16 mouse cellular contexts compared by ENCODE assay signal in the genomic region with DNA sequence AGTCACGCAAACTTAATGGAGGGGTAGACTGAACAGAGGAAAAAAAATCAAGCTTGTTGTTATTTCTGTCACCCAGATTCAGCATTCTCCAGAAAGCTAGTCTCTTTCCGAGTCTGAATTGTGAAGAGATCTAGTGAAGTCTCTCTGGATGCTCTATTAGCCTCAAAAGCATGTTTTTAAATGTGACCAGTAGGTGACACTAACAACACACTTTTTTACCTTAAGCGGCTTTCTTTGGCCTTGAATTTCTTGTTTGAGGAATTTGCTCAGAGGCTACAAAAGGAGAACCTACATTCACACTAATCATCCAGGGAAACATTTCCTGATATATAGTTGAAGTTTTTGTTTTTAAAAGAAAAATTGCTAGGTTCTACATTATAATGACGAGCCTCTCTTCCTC. TPM values are rescaled to one million over a fixed set of nuclear protein-coding genes. Genes with fewer than 3 reads are reported as not detected.
DNase-seq lines count a peak whose midpoint lies in the region; ATAC-seq and TF ChIP-seq lines count a peak whose summit lies in the region.
"Had no signal": no experiment of that assay in that cellular context is flagged by ENCODE, and none has a peak within 500 bp of the region (broad histone marks: within the 10 kb centered on the region; RNA-seq: fewer than 3 reads in every experiment).

No protein-coding gene starts in this region.

- peak; percentile 23 for DNase-seq in hindbrain, embryonic 11.5 days (ENCODE audit: low spot score)
- no peak for DNase-seq in hindbrain, embryonic 10.5 days (ENCODE audit: low spot score)
- DNase-seq in midbrain, embryonic 14.5 days, result peak; percentile 74
- peak; percentile 56 for DNase-seq in brain, adult 2 months (ENCODE audit: low read depth, low spot score)
- no peak for DNase-seq in stomach, postnatal 0 days (ENCODE audit: low spot score)
- no peak for DNase-seq in adrenal gland, postnatal 10 days
- DNase-seq in kidney, adult 8-10 months, result no peak
- DNase-seq: cerebellum, postnatal 25 days; layer of hippocampus, adult 9-11 months; right cerebral cortex, postnatal 4 days had no signal

- TF ChIP-seq EP300 in stomach, postnatal 0 days (optimal IDR thresholded peaks at IDR 0.05), result no peak

- no peaks in the 10 kb centered on the region for H3K27me3 ChIP-seq in hindbrain, embryonic 11.5 days (ENCODE audit: control insufficient read depth, insufficient read depth, low read length)
- no peaks in the 10 kb centered on the region for H3K27me3 ChIP-seq in hindbrain, embryonic 10.5 days (ENCODE audit: insufficient read depth, poor library complexity, severe bottlenecking)
- H3K27me3 ChIP-seq in midbrain, embryonic 14.5 days (ENCODE audit: control insufficient read depth, insufficient read depth, low read length), result no peaks in the 10 kb centered on the region
- no peaks in the 10 kb centered on the region for H3K27me3 ChIP-seq in midbrain, embryonic 16.5 days (ENCODE audit: control insufficient read depth, insufficient read depth, low read depth, low read length)
- H3K27me3 ChIP-seq in stomach, postnatal 0 days (ENCODE audit: control insufficient read depth, insufficient read depth, low read length), result no peaks in the 10 kb centered on the region
- H3K27me3 ChIP-seq: limb, embryonic 13.5 days; neural tube, embryonic 13.5 days had no signal

- ATAC-seq in hindbrain, embryonic 11.5 days (ENCODE audit: low FRiP score), result no peak
- no peak for ATAC-seq in midbrain, embryonic 14.5 days (ENCODE audit: low FRiP score, low TSS enrichment)
- no peak for ATAC-seq in midbrain, embryonic 16.5 days
- no peak for ATAC-seq in stomach, postnatal 0 days (ENCODE audit: low FRiP score, low TSS enrichment)
- ATAC-seq: forebrain, embryonic 16.5 days had no signal

- H3K27ac ChIP-seq in hindbrain, embryonic 11.5 days (ENCODE audit: low read depth, low read length), result no peak overlapping the region
- H3K27ac ChIP-seq in hindbrain, embryonic 10.5 days, result no peak overlapping the region
- H3K27ac ChIP-seq in midbrain, embryonic 14.5 days (replicated peaks; ENCODE audit: low read depth, low read length), result no peak overlapping the region
- H3K27ac ChIP-seq in midbrain, embryonic 16.5 days (ENCODE audit: low read length), result no peak overlapping the region
- H3K27ac ChIP-seq in stomach, postnatal 0 days (replicated peaks), result no peak overlapping the region
- H3K27ac ChIP-seq: heart, embryonic 10.5 days; limb, embryonic 13.5 days; neural tube, embryonic 13.5 days had no signal

- no peak overlapping the region for H3K4me3 ChIP-seq in hindbrain, embryonic 11.5 days (ENCODE audit: low read depth, low read length)
- H3K4me3 ChIP-seq in hindbrain, embryonic 10.5 days, result no peak overlapping the region
- H3K4me3 ChIP-seq in midbrain, embryonic 14.5 days (replicated peaks; ENCODE audit: low read depth, low read length), result no peak overlapping the region
- no peak overlapping the region for H3K4me3 ChIP-seq in midbrain, embryonic 16.5 days (ENCODE audit: low read depth, low read length)
- no peak overlapping the region for H3K4me3 ChIP-seq in stomach, postnatal 0 days (ENCODE audit: low read depth, low read length)
- H3K4me3 ChIP-seq: heart, embryonic 10.5 days; limb, embryonic 13.5 days; neural tube, embryonic 13.5 days had no signal

- H3K4me1 ChIP-seq in hindbrain, embryonic 11.5 days (replicated peaks; ENCODE audit: control insufficient read depth, insufficient read depth, low read length), result no peaks in the 10 kb centered on the region
- no peaks in the 10 kb centered on the region for H3K4me1 ChIP-seq in hindbrain, embryonic 10.5 days (replicated peaks)
- no peaks in the 10 kb centered on the region for H3K4me1 ChIP-seq in midbrain, embryonic 14.5 days (ENCODE audit: control insufficient read depth, insufficient read depth, low read length)
- no peaks in the 10 kb centered on the region for H3K4me1 ChIP-seq in midbrain, embryonic 16.5 days (ENCODE audit: control insufficient read depth, insufficient read depth, low read length)
- no peaks in the 10 kb centered on the region for H3K4me1 ChIP-seq in stomach, postnatal 0 days (replicated peaks; ENCODE audit: control insufficient read depth, insufficient read depth)
- H3K4me1 ChIP-seq: heart, embryonic 10.5 days; limb, embryonic 13.5 days; neural tube, embryonic 13.5 days had no signal

- H3K9ac ChIP-seq in hindbrain, embryonic 11.5 days (ENCODE audit: low read depth, low read length), result no peak overlapping the region
- H3K9ac ChIP-seq in midbrain, embryonic 14.5 days (replicated peaks; ENCODE audit: low read length), result no peak overlapping the region
- H3K9ac ChIP-seq in midbrain, embryonic 16.5 days (ENCODE audit: low read depth, low read length), result no peak overlapping the region
- H3K9ac ChIP-seq in stomach, postnatal 0 days (ENCODE audit: low read length), result no peak overlapping the region
- H3K9ac ChIP-seq: limb, embryonic 13.5 days; neural tube, embryonic 13.5 days had no signal

- H3K9me3 ChIP-seq in hindbrain, embryonic 11.5 days (ENCODE audit: control insufficient read depth, low read length), result no peaks in the 10 kb centered on the region
- H3K9me3 ChIP-seq in hindbrain, embryonic 10.5 days, result no peaks in the 10 kb centered on the region
- no peaks in the 10 kb centered on the region for H3K9me3 ChIP-seq in midbrain, embryonic 14.5 days (ENCODE audit: control insufficient read depth, low read length)
- no peaks in the 10 kb centered on the region for H3K9me3 ChIP-seq in midbrain, embryonic 16.5 days (replicated peaks; ENCODE audit: control insufficient read depth, low read length, poor library complexity, severe bottlenecking)
- no peaks in the 10 kb centered on the region for H3K9me3 ChIP-seq in stomach, postnatal 0 days (ENCODE audit: control insufficient read depth, low read length)
- H3K9me3 ChIP-seq: G1E; heart, embryonic 10.5 days; limb, embryonic 13.5 days; neural tube, embryonic 13.5 days had no signal

- 76% methylated on average over 4 of the region's 4 CpGs for WGBS in hindbrain, embryonic 11.5 days
- WGBS in hindbrain, embryonic 10.5 days, result 74% methylated on average over 4 of the region's 4 CpGs
- 80% methylated on average over 4 of the region's 4 CpGs for WGBS in midbrain, embryonic 14.5 days
- 68% methylated on average over 4 of the region's 4 CpGs for WGBS in midbrain, embryonic 16.5 days
- 62% methylated on average over 4 of the region's 4 CpGs for WGBS in stomach, postnatal 0 days

- no peaks in the 10 kb centered on the region for H3K36me3 ChIP-seq in hindbrain, embryonic 11.5 days (ENCODE audit: control insufficient read depth, insufficient read depth, low read length)
- H3K36me3 ChIP-seq in hindbrain, embryonic 10.5 days, result no peaks in the 10 kb centered on the region
- no peaks in the 10 kb centered on the region for H3K36me3 ChIP-seq in midbrain, embryonic 14.5 days (ENCODE audit: control insufficient read depth, insufficient read depth, low read length)
- no peaks in the 10 kb centered on the region for H3K36me3 ChIP-seq in midbrain, embryonic 16.5 days (ENCODE audit: control insufficient read depth, insufficient read depth, low read length)
- no peaks in the 10 kb centered on the region for H3K36me3 ChIP-seq in stomach, postnatal 0 days (ENCODE audit: control insufficient read depth, insufficient read depth, low read length)
- H3K36me3 ChIP-seq: G1E; heart, embryonic 10.5 days; limb, embryonic 13.5 days; neural tube, embryonic 13.5 days had no signal

- no peak overlapping the region for H3K4me2 ChIP-seq in hindbrain, embryonic 11.5 days (replicated peaks; ENCODE audit: low read depth, low read length)
- H3K4me2 ChIP-seq in midbrain, embryonic 14.5 days (ENCODE audit: low read length), result no peak overlapping the region
- no peak overlapping the region for H3K4me2 ChIP-seq in midbrain, embryonic 16.5 days (ENCODE audit: low read length)
- no peak overlapping the region for H3K4me2 ChIP-seq in stomach, postnatal 0 days (replicated peaks; ENCODE audit: low read depth)
- H3K4me2 ChIP-seq: limb, embryonic 13.5 days; neural tube, embryonic 13.5 days had no signal

- TF ChIP-seq CTCF in stomach, postnatal 0 days (IDR thresholded peaks at IDR 0.05; ENCODE audit: low read depth), result peak; percentile 56

RNA-seq across cellular contexts. Expression of a gene that starts 48.5 kb away (rescaled TPM):
- not detected in 2 replicates for polyA plus RNA-seq in hindbrain, embryonic 11.5 days (2014; fragmentation: Nextera tagmentation; extraction: Ambion mirVana)
- polyA plus RNA-seq in hindbrain, embryonic 10.5 days (2016; fragmentation: Nextera tagmentation; extraction: Ambion mirVana), result not detected in 2 replicates
- not detected in 2 replicates for polyA plus RNA-seq in midbrain, embryonic 14.5 days (2014; fragmentation: Nextera tagmentation; extraction: Ambion mirVana)
- not detected in 2 replicates for polyA plus RNA-seq in midbrain, embryonic 16.5 days (2015; fragmentation: Nextera tagmentation; extraction: Ambion mirVana)
- polyA plus RNA-seq in stomach, postnatal 0 days (2015; fragmentation: Nextera tagmentation; extraction: Ambion mirVana), result not detected in 2 replicates
- total RNA-seq in adrenal gland, postnatal 10 days (2021), result not detected
- polyA plus RNA-seq: forebrain, embryonic 16.5 days; G1E; heart, embryonic 10.5 days; limb, embryonic 13.5 days; neural tube, embryonic 13.5 days had no signal

Comparison
In these comparisons a context has a peak if more than half of its experiments do, and no peak if none do; other contexts are left out.
1. DNase-seq: peak in hindbrain, embryonic 11.5 days (single experiment), midbrain, embryonic 14.5 days (single experiment) and brain, adult 2 months (single experiment); none in hindbrain, embryonic 10.5 days (single experiment), stomach, postnatal 0 days (single experiment), adrenal gland, postnatal 10 days (single experiment) and kidney, adult 8-10 months (0 of 2).